Comparison of ENCODE assay signal across 17 mouse cellular contexts in genomic region chr19:28500505-28500904, GRCm38 (mm10).
"Had no signal": no experiment of that assay in that cellular context is flagged by ENCODE, and none has a peak within 500 bp of the region (broad histone marks: within the 10 kb centered on the region; RNA-seq: fewer than 3 reads in every experiment).

No protein-coding gene starts in this region.

- H3K4me1 ChIP-seq: limb, embryonic 15.5 days; neural tube, embryonic 12.5 days; neural tube, embryonic 15.5 days had no signal

- DNase-seq: left cerebral cortex, postnatal 4 days; liver, postnatal 0 days; lung, postnatal 14 days; lung, postnatal 4 days; right cerebral cortex, adult 18-20 months; right cerebral cortex, postnatal 14 days; right cerebral cortex, postnatal 4 days; thymus, adult 18-20 months; thymus, postnatal 36 days had no signal

- H3K9me3 ChIP-seq: intestine, embryonic 15.5 days; limb, embryonic 12.5 days; limb, embryonic 15.5 days; neural tube, embryonic 12.5 days; neural tube, embryonic 15.5 days had no signal

- H3K27ac ChIP-seq: intestine, embryonic 15.5 days; limb, embryonic 12.5 days; limb, embryonic 15.5 days; liver, embryonic 14.5 days; neural tube, embryonic 12.5 days; neural tube, embryonic 15.5 days; stomach, postnatal 0 days had no signal

- H3K4me3 ChIP-seq: intestine, embryonic 15.5 days; limb, embryonic 12.5 days; limb, embryonic 15.5 days; neural tube, embryonic 12.5 days; neural tube, embryonic 15.5 days had no signal

- ATAC-seq: liver, postnatal 0 days had no signal

- H3K4me2 ChIP-seq: intestine, embryonic 15.5 days; limb, embryonic 12.5 days; limb, embryonic 15.5 days; liver, embryonic 11.5 days; neural tube, embryonic 12.5 days; neural tube, embryonic 15.5 days had no signal

- H3K9ac ChIP-seq: intestine, embryonic 15.5 days; limb, embryonic 12.5 days; limb, embryonic 15.5 days; liver, embryonic 14.5 days; liver, postnatal 0 days; neural tube, embryonic 12.5 days; neural tube, embryonic 15.5 days had no signal

- H3K27me3 ChIP-seq: intestine, embryonic 15.5 days; limb, embryonic 15.5 days; neural tube, embryonic 12.5 days; neural tube, embryonic 15.5 days had no signal

- H3K36me3 ChIP-seq: intestine, embryonic 15.5 days; limb, embryonic 12.5 days; limb, embryonic 15.5 days; neural tube, embryonic 12.5 days; neural tube, embryonic 15.5 days had no signal
